Mouse (Mus musculus) gastrocnemius, postnatal 14 days (tissue): ENCODE measurements around the gene Hcrtr1. TPM values are rescaled to one million over a fixed set of nuclear protein-coding genes. Genes with fewer than 3 reads are reported as not detected.
A peak's percentile ranks its signal among the peaks of the same experiment; 100 is the strongest.

Source experiments
- DNase-seq: peaks from one replicate; pipeline ENCODE4 v3.0.0; 2021; ENCODE audit warnings: mixed read lengths
- intact Hi-C: fragments of 180-260 bp; cut with DNase I; formaldehyde crosslinking; loops from one replicate; pipeline ENCODE4 v1.15.1; 2025; ENCODE audit warnings: low total_unique reads
- total RNA-seq, 2 experiments: library from RNA; stranded (reverse); gene quantifications; 2 replicates each; pipeline ENCODE4 v1.2.3; 2021

The Hcrtr1 gene
- total RNA-seq, 2 experiments from 2014 or later: not detected

GRCm38 (mm10) chr4:130128907-130129306, 10.3 kb downstream of the Hcrtr1 start:
- DNase-seq: no peak
- intact Hi-C loops: no loop called here

- no peak for DNase-seq
- intact Hi-C loops: no loop called here
Measured at GRCm38 (mm10) chr4:130125935-130126334, 13.2 kb downstream of the Hcrtr1 start.

GRCm38 (mm10) chr4:130125164-130125563, 14.0 kb downstream of the Hcrtr1 start:
- no peak for DNase-seq
- intact Hi-C loops: no loop called here

GRCm38 (mm10) chr4:130124110-130124509, 15.0 kb downstream of the Hcrtr1 start:
- DNase-seq: no peak
- intact Hi-C loops: no loop called here

GRCm38 (mm10) chr4:130123020-130123419, 16.1 kb downstream of the Hcrtr1 start:
- intact Hi-C loops: no loop called here
- DNase-seq: no peak

- no peak for DNase-seq
- intact Hi-C loops: no loop called here
Measured at GRCm38 (mm10) chr4:130121560-130121959, 17.6 kb downstream of the Hcrtr1 start.

GRCm38 (mm10) chr4:130120752-130121151, 18.4 kb downstream of the Hcrtr1 start:
- intact Hi-C loops: no loop called here
- DNase-seq: no peak

GRCm38 (mm10) chr4:130112732-130113131, 26.4 kb downstream of the Hcrtr1 start:
- no peak for DNase-seq
- intact Hi-C loops: no loop called here

GRCm38 (mm10) chr4:130112299-130112698, 26.9 kb downstream of the Hcrtr1 start:
- intact Hi-C loops: no loop called here
- peak; percentile 45 for DNase-seq

GRCm38 (mm10) chr4:130110091-130110490, 29.1 kb downstream of the Hcrtr1 start:
- DNase-seq: no peak
- intact Hi-C loops: no loop called here

GRCm38 (mm10) chr4:130109666-130110065, 29.5 kb downstream of the Hcrtr1 start:
- intact Hi-C loops: no loop called here
- DNase-seq: no peak

- DNase-seq: no peak
- intact Hi-C loops: no loop called here
Measured at GRCm38 (mm10) chr4:130108929-130109328, 30.2 kb downstream of the Hcrtr1 start.

GRCm38 (mm10) chr4:130107444-130108131, 31.6 kb downstream of the Hcrtr1 start:
- peak; percentile 99 for DNase-seq
- intact Hi-C loops: no loop called here

GRCm38 (mm10) chr4:130107065-130107443, 32.1 kb downstream of the Hcrtr1 start:
- intact Hi-C loops: no loop called here
- DNase-seq: no peak

- no peak for DNase-seq
- intact Hi-C loops: no loop called here
Measured at GRCm38 (mm10) chr4:130104584-130104983, 34.6 kb downstream of the Hcrtr1 start.

GRCm38 (mm10) chr4:130103632-130104031, 35.5 kb downstream of the Hcrtr1 start:
- intact Hi-C loops: no loop called here
- DNase-seq: no peak

GRCm38 (mm10) chr4:130102111-130102651, 37.0 kb downstream of the Hcrtr1 start, which contains the start of gene Pef1:
Pef1 (plus strand) TSS chr4:130102558.
- no peak for DNase-seq
- intact Hi-C loops: no loop called here

- intact Hi-C loops: no loop called here
- no peak for DNase-seq
Measured at GRCm38 (mm10) chr4:130101183-130101582, 38.0 kb downstream of the Hcrtr1 start.

- intact Hi-C loops: no loop called here
- DNase-seq: no peak
Measured at GRCm38 (mm10) chr4:130095137-130095536, 44.0 kb downstream of the Hcrtr1 start.

- intact Hi-C loops: loop anchor here (1.0 kb wide), 1 partner anchor 128 kb away; no protein-coding TSS in a partner anchor
- peak; percentile 87 for DNase-seq
Measured at GRCm38 (mm10) chr4:130087293-130087692, 51.9 kb downstream of the Hcrtr1 start.

GRCm38 (mm10) chr4:130085246-130085820, 53.8 kb downstream of the Hcrtr1 start:
- no peak for DNase-seq
- intact Hi-C loops: loop anchor here (2.0 kb wide), 2 partner anchors 49 to 135 kb away; no protein-coding TSS in a partner anchor
